Mouse (Mus musculus) E14TG2a.4 (cell line): ENCODE measurements around the gene Smarcd2.

Experiments
- CTCF ChIP-seq: conservative IDR thresholded peaks from 2 replicates; pipeline ENCODE4 v1.5.1; 2014; ENCODE audit warnings: low read length
- NANOG ChIP-seq: IDR thresholded peaks from 2 replicates; pipeline ENCODE4 v1.6.1; 2014; ENCODE audit warnings: borderline replicate concordance, low read length, mixed read lengths
- POU5F1 ChIP-seq: IDR thresholded peaks from 2 replicates; pipeline ENCODE4 v1.6.1; 2014; ENCODE audit warnings: low read length, borderline replicate concordance

- TF ChIP-seq CTCF: peak; percentile 66
- no peak for TF ChIP-seq POU5F1
- TF ChIP-seq NANOG: no peak
Observed at GRCm38 (mm10) chr11:106302634-106303033, 29.9 kb upstream of the Smarcd2 start.
